Mouse (Mus musculus) heart, embryonic 10.5 days (tissue): ENCODE results near the gene Cyp2f2. TPM values are rescaled to one million over a fixed set of nuclear protein-coding genes. Genes with fewer than 3 reads are reported as not detected.

ENCODE experiments used
- DNase-seq: peaks from one replicate; pipeline ENCODE4 v3.0.0-alpha.2; 2017; ENCODE audit warnings: low spot score
- H3K27ac ChIP-seq: fragments of 300-500 bp; sonication (generic); 2 replicates; pipeline ENCODE4 v1.5.1; 2016; ENCODE audit warnings: mild to moderate bottlenecking
- H3K27me3 ChIP-seq: fragments of 300-500 bp; sonication (generic); 2 replicates; pipeline ENCODE4 v1.6.1; 2016; ENCODE audit warnings: mild to moderate bottlenecking; ENCODE audit not compliant: poor library complexity, insufficient read depth, severe bottlenecking
- H3K36me3 ChIP-seq: fragments of 300-500 bp; sonication (generic); 2 replicates; pipeline ENCODE4 v1.6.1; 2016; ENCODE audit warnings: mild to moderate bottlenecking, moderate library complexity
- H3K4me1 ChIP-seq: fragments of 300-500 bp; sonication (generic); 2 replicates; pipeline ENCODE4 v1.6.1; 2016; ENCODE audit warnings: mild to moderate bottlenecking
- H3K4me3 ChIP-seq: fragments of 300-500 bp; sonication (generic); 2 replicates; pipeline ENCODE4 v1.5.1; 2016; ENCODE audit warnings: mild to moderate bottlenecking, moderate library complexity
- H3K9me3 ChIP-seq: fragments of 300-500 bp; sonication (generic); 2 replicates; pipeline ENCODE4 v1.6.1; 2016; ENCODE audit warnings: mild to moderate bottlenecking, moderate library complexity
- WGBS: fragments of 180-500 bp; shearing (Covaris S2); methylation state at CpG from one replicate; pipeline ENCODE4 v1.1.7; 2016; 5-methylcytosine and 5-hydroxymethylcytosine counted together
- polyA plus RNA-seq: library from polyadenylated mRNA; unstranded; fragments of >200 nt; fragmentation: Nextera tagmentation; extraction: Ambion mirVana; gene quantifications from 2 replicates; pipeline ENCODE4 v1.2.1, GENCODE M21; 2016

The Cyp2f2 gene
- polyA plus RNA-seq, 1 experiment from 2014 or later: not detected

GRCm38 (mm10) chr7:27168371-27168770, 48.7 kb downstream of the Cyp2f2 start:
- Histone ChIP-seq H3K4me3 (no peak overlapping the region), H3K27me3 (no peaks in the 10 kb centered on the region), H3K4me1 (peaks cover 32% of the 10 kb centered on the region), H3K27ac (no peak overlapping the region), H3K9me3 (no peaks in the 10 kb centered on the region), H3K36me3 (peaks cover 41% of the 10 kb centered on the region)
- no peak for DNase-seq
- WGBS: 86% methylated on average over 5 of the region's 5 CpGs

DNA sequence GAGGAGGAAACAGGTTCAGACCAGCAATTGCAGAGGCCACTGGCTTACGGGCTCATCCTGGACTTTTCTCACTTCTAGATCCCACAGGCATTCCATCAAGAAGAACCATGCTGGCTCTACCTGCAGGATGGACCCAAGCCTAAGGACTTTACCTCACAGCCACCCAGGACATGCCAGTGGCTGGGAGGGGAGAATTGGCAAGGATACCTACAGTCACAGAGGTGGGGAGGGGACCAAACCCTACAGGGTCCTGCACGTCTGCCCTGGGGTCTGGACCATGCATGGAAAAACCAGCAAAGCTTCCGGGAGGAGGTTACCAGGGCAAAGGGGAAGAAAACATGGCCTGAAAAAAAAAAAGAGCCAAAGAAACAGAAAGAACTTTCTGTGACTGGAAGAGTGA, 51.3 kb downstream of the Cyp2f2 start:
- no peak overlapping the region for H3K4me3 ChIP-seq
- no peak overlapping the region for H3K27ac ChIP-seq
- peaks cover 43% of the 10 kb centered on the region for H3K36me3 ChIP-seq
- peaks cover 9% of the 10 kb centered on the region; the same call in 1 of the 2 replicates for H3K4me1 ChIP-seq
- H3K27me3 ChIP-seq: no peaks in the 10 kb centered on the region
- no peak for DNase-seq
- WGBS: 88% methylated on average over 3 of the region's 3 CpGs
- H3K9me3 ChIP-seq: no peaks in the 10 kb centered on the region

DNA sequence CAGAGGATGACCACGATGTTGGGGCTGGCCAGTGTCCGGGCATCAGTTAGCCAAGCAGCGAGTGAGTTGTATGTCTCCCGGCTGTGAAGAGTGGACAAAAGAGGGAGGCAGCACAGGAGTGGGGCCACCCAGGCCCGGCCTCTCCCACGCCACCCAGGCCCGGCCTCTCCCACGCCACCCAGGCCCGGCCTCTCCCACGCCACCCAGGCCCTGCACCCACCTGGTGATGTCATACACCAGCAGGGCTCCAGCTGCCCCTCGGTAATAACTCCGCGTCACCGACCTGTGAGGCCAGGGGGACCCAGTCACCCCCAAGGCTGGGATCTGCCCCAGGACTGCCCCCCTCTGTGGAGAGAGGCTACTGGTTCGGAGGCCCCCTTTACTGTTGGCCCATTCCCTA, 54.8 kb downstream of the Cyp2f2 start:
- no peak overlapping the region for H3K4me3 ChIP-seq
- peaks cover 39% of the 10 kb centered on the region for H3K36me3 ChIP-seq
- no peaks in the 10 kb centered on the region for H3K9me3 ChIP-seq
- no peak overlapping the region for H3K27ac ChIP-seq
- DNase-seq: no peak
- peaks cover 3% of the 10 kb centered on the region; the same call in 1 of the 2 replicates for H3K4me1 ChIP-seq
- 92% methylated on average over 15 of the region's 15 CpGs for WGBS
- no peaks in the 10 kb centered on the region for H3K27me3 ChIP-seq

DNA sequence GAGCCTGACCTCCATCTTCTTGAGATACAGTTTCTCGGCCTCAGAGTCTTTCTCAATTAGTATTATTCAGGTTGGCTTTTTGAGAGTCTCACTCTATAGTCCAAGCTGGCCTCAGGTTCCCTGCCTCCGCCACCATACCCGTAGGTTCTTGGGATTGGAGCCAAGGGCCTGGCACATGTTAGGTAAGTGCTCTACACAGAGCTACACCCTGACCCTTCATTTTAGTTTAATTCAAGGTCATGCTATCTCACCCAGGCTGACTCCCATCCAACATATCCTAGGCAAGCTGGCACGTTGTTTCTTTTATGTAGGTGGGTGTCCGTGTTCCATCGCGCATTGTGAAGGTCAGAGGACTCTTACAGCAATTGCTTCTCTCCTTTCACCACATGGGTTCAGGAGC, 55.2 kb downstream of the Cyp2f2 start:
- Histone ChIP-seq H3K36me3 (peaks cover 39% of the 10 kb centered on the region), H3K4me3 (no peak overlapping the region), H3K4me1 (peaks cover 3% of the 10 kb centered on the region; the same call in 1 of the 2 replicates), H3K27ac (no peak overlapping the region), H3K9me3 (no peaks in the 10 kb centered on the region), H3K27me3 (no peaks in the 10 kb centered on the region)
- WGBS: 92% methylated on average over 7 of the region's 7 CpGs
- no peak for DNase-seq

DNA sequence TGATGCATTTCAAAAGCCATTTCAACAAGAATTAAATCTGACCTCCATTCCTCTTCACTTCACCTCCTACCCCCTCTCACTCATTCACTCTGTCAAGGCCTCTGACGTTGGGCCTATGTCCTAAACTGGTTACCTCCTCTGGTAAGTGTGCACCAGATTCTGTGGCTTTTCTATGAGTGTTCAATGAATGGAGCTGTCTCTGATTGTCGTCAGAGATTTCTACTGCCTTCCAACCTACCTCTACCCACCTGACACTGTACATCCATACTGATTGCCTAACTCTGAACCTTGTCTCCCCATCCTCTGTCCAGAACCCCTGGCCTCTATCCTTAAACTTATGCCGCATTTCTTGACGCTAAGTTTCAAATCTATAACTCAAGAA, 58.2 kb downstream of the Cyp2f2 start:
- 24% methylated on average over 4 of the region's 4 CpGs for WGBS
- Histone ChIP-seq H3K9me3 (no peaks in the 10 kb centered on the region), H3K27ac (peak overlapping the region; percentile 92), H3K4me1 (peaks cover 3% of the 10 kb centered on the region; the same call in 1 of the 2 replicates), H3K4me3 (peak overlapping the region; percentile 76), H3K36me3 (peaks cover 26% of the 10 kb centered on the region), H3K27me3 (no peaks in the 10 kb centered on the region)
- DNase-seq: no peak

GRCm38 (mm10) chr7:27178324-27179216, 58.9 kb downstream of the Cyp2f2 start, which contains the start of gene Rab4b:
TSS of gene Rab4b (minus strand) at chr7:27178896.
- peak; percentile 100 for DNase-seq
- Histone ChIP-seq H3K9me3 (no peaks in the 10 kb centered on the region), H3K4me1 (peaks cover 3% of the 10 kb centered on the region; the same call in 1 of the 2 replicates), H3K4me3 (peak within 1 kb of the TSS; percentile 76), H3K27ac (peak within 1 kb of the TSS; percentile 92), H3K36me3 (peaks cover 26% of the 10 kb centered on the region), H3K27me3 (no peaks in the 10 kb centered on the region)
- WGBS: under 1% methylated on average over 53 of the region's 53 CpGs

DNA sequence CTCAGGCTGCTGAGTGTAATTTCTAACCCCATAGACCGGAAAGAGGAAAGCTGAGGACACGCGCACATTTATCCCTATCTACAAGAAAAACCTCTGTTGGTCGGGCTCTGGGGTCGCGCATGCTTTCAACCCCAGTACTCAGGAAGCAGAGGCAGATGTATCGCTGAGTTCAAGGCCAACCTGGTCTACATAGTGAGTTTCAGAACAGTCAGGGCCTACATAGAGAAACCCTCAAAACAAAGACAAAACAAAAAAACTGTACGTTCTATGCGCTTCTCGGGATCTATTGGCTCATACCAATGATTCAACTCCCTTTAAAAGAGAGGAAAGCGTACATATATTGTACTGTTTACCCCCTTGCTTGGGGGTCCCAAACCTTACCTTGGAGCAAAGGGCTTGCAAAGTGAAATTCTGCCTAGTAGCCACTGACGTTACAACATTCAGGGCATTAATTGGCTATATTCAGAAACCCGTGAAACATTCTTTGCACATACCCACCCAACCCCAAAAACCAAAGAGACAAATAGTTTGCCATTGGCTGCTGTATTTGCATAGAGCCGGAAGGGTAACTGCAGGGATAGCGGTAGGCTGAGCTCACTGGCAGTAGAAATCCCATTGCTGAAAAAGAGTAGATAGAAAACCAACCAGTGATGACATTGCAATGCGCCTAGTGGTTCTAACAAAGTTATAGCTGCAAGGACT, 59.7 kb downstream of the Cyp2f2 start:
- Histone ChIP-seq H3K4me3 (peak overlapping the region; percentile 76), H3K4me1 (peaks cover 3% of the 10 kb centered on the region; the same call in 1 of the 2 replicates), H3K36me3 (peaks cover 24% of the 10 kb centered on the region), H3K9me3 (no peaks in the 10 kb centered on the region), H3K27ac (peak overlapping the region; percentile 92), H3K27me3 (no peaks in the 10 kb centered on the region)
- no peak for DNase-seq
- WGBS: 45% methylated on average over 16 of the region's 16 CpGs

DNA sequence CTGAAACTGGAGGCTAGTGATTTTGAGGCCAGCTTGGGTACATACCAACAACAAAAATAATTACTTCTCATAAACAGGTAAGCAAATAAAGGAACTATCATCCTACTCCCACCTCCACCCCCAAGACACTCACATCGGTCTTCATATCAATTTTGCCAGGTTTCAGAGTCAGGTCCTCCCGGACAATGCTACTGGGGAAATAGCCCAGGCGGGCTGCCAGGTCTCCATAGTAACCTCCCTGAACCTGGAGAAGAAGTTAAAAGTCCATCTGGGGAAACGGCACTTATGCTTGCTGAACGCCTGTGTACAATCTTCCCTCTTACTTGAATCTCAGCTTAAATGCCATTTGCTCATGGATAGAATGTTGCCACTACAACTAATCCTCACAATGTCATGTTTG, 60.3 kb downstream of the Cyp2f2 start:
- H3K9me3 ChIP-seq: no peaks in the 10 kb centered on the region
- 79% methylated on average over 5 of the region's 5 CpGs for WGBS
- DNase-seq: no peak
- no peak overlapping the region for H3K27ac ChIP-seq
- H3K27me3 ChIP-seq: no peaks in the 10 kb centered on the region
- peaks cover 24% of the 10 kb centered on the region for H3K36me3 ChIP-seq
- peaks cover 3% of the 10 kb centered on the region; the same call in 1 of the 2 replicates for H3K4me1 ChIP-seq
- H3K4me3 ChIP-seq: no peak overlapping the region

DNA sequence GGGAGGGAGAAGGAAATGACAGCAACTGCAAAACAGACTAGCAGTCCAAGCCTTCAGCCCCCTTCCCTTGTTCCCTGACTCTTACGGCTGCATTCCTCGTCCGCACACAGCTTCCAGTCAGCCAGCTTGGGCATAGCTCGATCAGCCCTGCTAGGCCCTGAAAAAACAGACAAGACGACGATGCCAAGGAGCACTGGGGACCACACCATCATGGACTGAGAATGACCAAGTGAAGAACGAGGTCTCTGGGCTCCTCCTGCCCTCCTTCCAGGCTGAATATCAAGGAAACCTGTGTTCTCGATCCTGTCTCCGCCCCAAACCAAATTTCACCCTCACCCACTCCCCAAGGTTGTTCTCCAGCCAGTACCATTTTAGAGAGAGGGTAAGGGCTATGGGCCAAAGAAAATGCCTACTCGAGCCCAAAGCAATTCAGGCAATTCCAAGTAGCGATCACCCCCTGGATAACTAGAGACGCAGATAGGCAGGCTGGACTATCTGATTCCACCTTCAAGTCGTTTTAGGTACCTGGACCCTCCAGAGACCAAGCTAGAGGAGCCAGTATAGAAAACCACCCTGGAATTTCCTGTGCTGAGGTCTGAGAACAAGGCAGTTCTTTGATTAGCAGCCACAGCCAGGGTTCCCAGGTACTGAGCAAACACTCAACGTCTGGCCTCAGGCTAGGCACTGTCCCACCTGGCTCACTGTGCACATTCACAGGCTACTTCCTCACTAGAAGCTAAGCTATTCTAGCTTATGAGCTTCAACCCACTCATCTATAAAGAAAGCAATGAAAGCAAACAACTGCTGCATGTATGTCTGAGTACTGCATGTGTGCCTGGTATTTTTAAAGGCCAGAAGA, 61.4 kb downstream of the Cyp2f2 start, which contains the start of the genes Gm21983 and Mia:
TSS of gene Gm21983 (minus strand) at position 250 of the 859 bp plus-strand sequence.
TSS of gene Mia (minus strand) at position 321 of the 859 bp plus-strand sequence.
- WGBS: 68% methylated on average over 14 of the region's 14 CpGs
- DNase-seq: no peak
- H3K27me3 ChIP-seq: no peaks in the 10 kb centered on the region
- no peaks in the 10 kb centered on the region for H3K9me3 ChIP-seq
- H3K27ac ChIP-seq: no peak within 1 kb of the TSS
- H3K4me3 ChIP-seq: no peak within 1 kb of the TSS
- H3K36me3 ChIP-seq: peaks cover 28% of the 10 kb centered on the region
- peaks cover 3% of the 10 kb centered on the region; the same call in 1 of the 2 replicates for H3K4me1 ChIP-seq

DNA sequence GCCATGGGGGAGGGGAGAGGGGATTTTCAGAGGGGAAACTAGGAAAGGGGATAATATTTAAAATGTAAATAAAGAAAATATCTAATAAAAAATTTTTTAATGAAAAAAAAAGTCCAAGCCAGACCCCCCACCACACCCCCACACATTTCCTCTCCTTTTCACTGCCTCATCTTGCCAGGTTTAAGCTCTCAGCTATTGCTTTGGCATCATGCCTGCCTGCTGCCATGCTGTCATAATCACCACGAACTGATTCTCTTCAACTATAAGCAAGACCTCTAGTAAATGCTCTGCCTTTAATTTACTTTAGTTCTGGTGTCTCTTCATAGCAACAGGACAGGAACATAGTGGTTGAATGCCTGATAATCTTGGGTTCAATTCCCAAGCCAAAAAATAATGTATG, 62.8 kb downstream of the Cyp2f2 start:
- no peaks in the 10 kb centered on the region for H3K9me3 ChIP-seq
- no peaks in the 10 kb centered on the region for H3K27me3 ChIP-seq
- H3K27ac ChIP-seq: no peak overlapping the region
- DNase-seq: no peak
- WGBS: 92% methylated on average over 1 of the region's 1 CpGs
- H3K4me1 ChIP-seq: peaks cover 3% of the 10 kb centered on the region; the same call in 1 of the 2 replicates
- H3K4me3 ChIP-seq: no peak overlapping the region
- H3K36me3 ChIP-seq: peaks cover 42% of the 10 kb centered on the region
